Mouse (Mus musculus) liver, embryonic 16.5 days (tissue): ENCODE results near the gene Gramd4. TPM values are rescaled to one million over a fixed set of nuclear protein-coding genes. Genes with fewer than 3 reads are reported as not detected.
"Not testable (repeated sequence)": the region's sequence is repeated elsewhere in the genome, so short reads cannot be mapped to it uniquely, and the experiment has no call there.

Source experiments
- ATAC-seq: fragments of 200-750 bp; cut with Nextera tagmentation; 2 replicates; pipeline ENCODE4 v1.8.0; 2017; ENCODE audit warnings: low read depth, mild to moderate bottlenecking, moderate number of reproducible peaks, moderate library complexity
- H3K27ac ChIP-seq: fragments of 300-500 bp; sonication (generic); 2 replicates; pipeline ENCODE4 v1.5.1; 2014; ENCODE audit warnings: mild to moderate bottlenecking, low read length
- H3K27me3 ChIP-seq: fragments of 300-500 bp; sonication (generic); 2 replicates; pipeline ENCODE4 v1.6.1; 2014; ENCODE audit warnings: low read depth, low read length, mixed read lengths; ENCODE audit not compliant: control insufficient read depth, insufficient read depth
- H3K36me3 ChIP-seq: fragments of 300-500 bp; sonication (generic); 2 replicates; pipeline ENCODE4 v1.6.1; 2014; ENCODE audit warnings: mild to moderate bottlenecking; ENCODE audit not compliant: control insufficient read depth, insufficient read depth
- H3K4me1 ChIP-seq: fragments of 300-500 bp; sonication (generic); 2 replicates; pipeline ENCODE4 v1.6.1; 2014; ENCODE audit warnings: low read depth, low read length, mixed read lengths; ENCODE audit not compliant: control insufficient read depth
- H3K4me2 ChIP-seq: fragments of 300-500 bp; sonication (generic); 2 replicates; pipeline ENCODE4 v1.6.1; 2014; ENCODE audit warnings: low read depth, low read length, mixed read lengths
- H3K4me3 ChIP-seq: fragments of 300-500 bp; sonication (generic); 2 replicates; pipeline ENCODE4 v1.5.1; 2014; ENCODE audit warnings: low read depth, mild to moderate bottlenecking, low read length
- H3K9ac ChIP-seq: fragments of 300-500 bp; sonication (generic); 2 replicates; pipeline ENCODE4 v1.6.1; 2014; ENCODE audit warnings: low read depth, low read length
- H3K9me3 ChIP-seq: fragments of 300-500 bp; sonication (generic); replicated peaks from 2 replicates; pipeline ENCODE4 v1.6.1; 2016; ENCODE audit warnings: low read length; ENCODE audit not compliant: control insufficient read depth
- WGBS: fragments of 180-500 bp; shearing (Covaris S2); extraction: QIAGEN DNeasy Blood & Tissue Kit; methylation state at CpG from one replicate; pipeline ENCODE4 v1.1.7; 2014; ENCODE audit not compliant: insufficient replicate concordance; 5-methylcytosine and 5-hydroxymethylcytosine counted together
- polyA plus RNA-seq: library from polyadenylated mRNA; unstranded; fragments of >200 nt; fragmentation: Nextera tagmentation; extraction: Ambion mirVana; gene quantifications from 2 replicates; pipeline ENCODE4 v1.2.1, GENCODE M21; 2015

Gramd4 gene
- polyA plus RNA-seq, 1 experiment from 2014 or later = 3.4 TPM

DNA sequence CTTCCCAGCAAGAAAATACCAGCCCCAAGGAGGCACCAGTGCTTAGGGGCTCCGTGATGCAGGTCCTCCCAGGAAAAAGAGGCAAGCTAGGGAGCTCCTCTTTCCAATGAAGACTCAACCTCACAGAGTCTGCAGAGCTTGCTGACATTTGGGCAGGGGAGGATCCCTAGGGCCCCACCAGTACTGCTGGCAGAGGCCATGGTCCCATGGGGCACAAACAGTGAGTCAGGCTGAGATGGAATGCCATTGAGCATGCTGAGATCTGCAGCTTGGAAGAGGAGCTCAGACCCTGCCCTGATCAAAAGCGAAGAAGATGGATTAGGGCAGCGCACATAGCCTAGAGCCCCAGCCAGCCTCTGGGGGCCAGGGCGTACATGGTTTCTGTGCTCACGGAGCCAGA lies 16.1 kb upstream of the Gramd4 start:
- no peak overlapping the region for H3K9ac ChIP-seq
- no peaks in the 10 kb centered on the region for H3K9me3 ChIP-seq
- ATAC-seq = no peak
- peaks cover 18% of the 10 kb centered on the region for H3K27me3 ChIP-seq
- H3K4me1 ChIP-seq = no peaks in the 10 kb centered on the region
- H3K4me3 ChIP-seq = no peak overlapping the region
- H3K27ac ChIP-seq = no peak overlapping the region
- WGBS = 68% methylated on average over 5 of the region's 5 CpGs
- no peaks in the 10 kb centered on the region for H3K36me3 ChIP-seq
- no peak overlapping the region for H3K4me2 ChIP-seq

DNA sequence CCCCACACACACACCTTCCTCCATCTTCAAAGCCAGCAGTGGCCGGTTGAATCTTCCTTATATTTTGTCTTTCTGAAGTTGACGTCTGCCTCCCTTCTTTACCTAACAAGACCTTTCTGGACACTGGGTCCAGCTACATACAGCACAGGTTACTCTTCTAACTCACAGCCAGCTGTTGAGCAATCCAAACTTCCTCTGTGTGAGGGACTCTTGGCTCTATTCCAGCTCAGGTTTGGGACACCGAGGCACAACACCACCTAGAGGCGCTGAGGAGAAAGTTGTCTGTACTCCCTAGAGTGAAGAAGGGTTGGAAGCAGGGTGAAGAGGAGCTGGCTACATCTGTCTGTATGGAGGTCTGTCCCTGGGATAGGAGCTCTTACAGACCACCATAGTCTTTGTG lies 15.1 kb upstream of the Gramd4 start:
- Histone ChIP-seq H3K27me3 (peaks cover 18% of the 10 kb centered on the region), H3K4me2 (no peak overlapping the region), H3K9ac (no peak overlapping the region), H3K4me3 (no peak overlapping the region), H3K4me1 (no peaks in the 10 kb centered on the region), H3K9me3 (no peaks in the 10 kb centered on the region), H3K27ac (no peak overlapping the region), H3K36me3 (no peaks in the 10 kb centered on the region)
- 0 out of 2 replicates have a peak, but pooled peaks have one; percentile 32 for ATAC-seq
- 17% methylated on average over 4 of the region's 4 CpGs for WGBS

DNA sequence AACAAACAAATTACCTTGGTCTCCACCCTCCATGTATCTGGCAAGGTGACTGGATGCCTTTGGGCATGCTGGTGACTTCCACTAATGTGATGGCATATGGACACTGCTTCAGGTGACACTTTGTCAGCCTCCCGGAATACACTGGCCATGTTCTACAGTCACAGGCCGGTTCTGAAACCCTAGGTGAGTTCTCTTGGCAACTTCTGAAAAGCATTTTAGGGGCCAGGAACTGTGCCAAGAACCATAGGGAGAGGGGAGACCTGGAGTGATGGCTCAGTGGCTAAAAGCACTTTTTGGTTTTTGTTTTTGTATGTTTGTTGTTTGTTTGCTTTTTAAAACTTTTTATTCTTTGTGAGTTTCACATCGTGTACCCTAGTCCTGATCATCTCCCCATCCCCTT lies 8.0 kb upstream of the Gramd4 start:
- Histone ChIP-seq H3K4me3 (no peak overlapping the region), H3K27me3 (no peaks in the 10 kb centered on the region), H3K36me3 (no peaks in the 10 kb centered on the region), H3K27ac (no peak overlapping the region), H3K4me2 (no peak overlapping the region), H3K9me3 (no peaks in the 10 kb centered on the region), H3K9ac (no peak overlapping the region), H3K4me1 (peaks cover 33% of the 10 kb centered on the region)
- 66% methylated on average over 3 of the region's 3 CpGs for WGBS
- ATAC-seq = no peak

DNA sequence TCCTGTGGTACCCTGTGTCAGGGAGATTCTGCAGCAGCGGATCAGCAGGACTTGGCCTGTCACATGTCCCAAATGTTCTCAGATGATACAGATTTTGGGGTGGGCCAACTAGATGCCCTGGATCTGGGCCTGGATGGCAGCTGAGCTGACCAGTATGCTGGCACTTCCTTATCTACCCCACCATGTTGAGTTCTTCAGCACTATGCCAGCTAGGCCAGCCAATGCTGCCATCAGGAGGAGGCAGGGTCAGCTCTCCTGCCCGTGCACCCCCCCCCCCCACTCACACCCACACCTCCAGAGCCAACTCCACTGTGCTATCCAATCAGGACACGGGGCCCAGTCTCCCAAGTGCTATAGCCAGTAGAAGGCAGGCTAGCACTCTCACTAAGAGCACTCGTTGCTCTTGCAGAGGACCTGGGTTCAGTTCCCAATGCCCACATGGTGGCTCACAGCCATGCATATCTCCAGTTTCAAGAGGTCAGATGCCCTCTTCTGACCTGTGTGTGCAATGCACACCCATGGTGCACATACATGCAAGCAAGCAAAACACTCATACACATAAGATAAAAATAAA lies 7.2 kb upstream of the Gramd4 start:
- Histone ChIP-seq H3K4me3 (no peak overlapping the region; the same call in 1 of the 2 replicates), H3K9me3 (no peaks in the 10 kb centered on the region), H3K9ac (no peak overlapping the region), H3K27me3 (no peaks in the 10 kb centered on the region), H3K4me1 (peaks cover 38% of the 10 kb centered on the region), H3K27ac (peak overlapping the region; percentile 84), H3K36me3 (no peaks in the 10 kb centered on the region), H3K4me2 (peak overlapping the region; percentile 61; the same call in 1 of the 2 replicates)
- ATAC-seq = no peak
- WGBS = 48% methylated on average over 4 of the region's 4 CpGs

DNA sequence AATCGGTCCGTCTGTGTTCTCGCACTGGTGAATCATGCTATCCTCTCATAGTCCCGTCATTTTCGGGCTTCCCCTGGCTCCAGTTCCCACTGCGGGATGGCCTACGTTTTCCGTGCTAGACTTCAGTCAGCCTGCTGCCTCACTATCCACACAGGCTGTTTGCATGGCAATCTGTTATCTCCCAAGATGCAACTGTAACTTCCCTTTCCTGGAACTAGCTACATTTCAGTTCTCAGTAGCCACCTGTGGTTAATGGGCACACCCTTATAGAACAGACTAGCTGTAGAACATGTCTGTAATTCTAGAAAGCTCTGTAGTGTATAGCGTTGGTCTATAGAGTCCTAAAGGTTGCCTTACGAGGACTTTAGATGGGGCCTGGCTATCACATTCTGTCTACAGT lies 6.3 kb upstream of the Gramd4 start:
- H3K4me3 ChIP-seq = peak overlapping the region; percentile 36
- peak overlapping the region; percentile 61 for H3K4me2 ChIP-seq
- peak overlapping the region; percentile 53 for H3K9ac ChIP-seq
- no peaks in the 10 kb centered on the region for H3K36me3 ChIP-seq
- H3K9me3 ChIP-seq = no peaks in the 10 kb centered on the region
- peak overlapping the region; percentile 84 for H3K27ac ChIP-seq
- WGBS = 9% methylated on average over 10 of the region's 10 CpGs
- H3K27me3 ChIP-seq = no peaks in the 10 kb centered on the region
- peak; percentile 84 for ATAC-seq
- peaks cover 40% of the 10 kb centered on the region for H3K4me1 ChIP-seq

DNA sequence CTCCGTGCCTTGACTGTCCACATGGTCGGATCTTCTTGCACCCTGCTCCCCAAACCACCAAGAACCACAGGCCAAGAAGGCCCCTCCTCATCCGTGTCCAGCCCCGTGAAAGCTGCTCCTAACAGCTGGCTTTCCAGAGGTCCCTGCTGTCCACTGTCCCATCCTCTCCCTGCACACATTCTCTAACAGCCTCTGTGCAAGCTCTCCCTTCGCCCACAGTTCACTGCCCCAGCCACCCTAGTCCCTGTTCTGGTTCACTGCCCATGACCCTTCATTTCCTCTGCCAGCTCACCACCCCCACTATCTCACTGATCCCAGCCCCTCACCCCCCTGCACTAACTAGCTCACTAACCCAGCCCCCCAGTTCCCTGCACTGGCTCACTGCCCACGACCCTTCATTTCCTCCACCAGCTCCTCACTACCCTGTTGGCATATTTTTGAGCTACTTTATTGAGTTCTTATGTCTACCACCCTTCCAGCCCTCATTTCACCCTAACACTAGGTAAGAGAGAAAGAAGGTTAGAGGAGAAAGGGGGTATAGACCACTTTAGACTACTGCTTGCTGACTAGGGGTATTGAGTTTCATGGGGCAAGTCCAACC lies 5.5 kb upstream of the Gramd4 start:
- no peak overlapping the region; the same call in 1 of the 2 replicates for H3K4me3 ChIP-seq
- H3K4me1 ChIP-seq = peaks cover 40% of the 10 kb centered on the region
- peak overlapping the region; percentile 61 for H3K4me2 ChIP-seq
- peak overlapping the region; percentile 50 for H3K9ac ChIP-seq
- H3K27ac ChIP-seq = peak overlapping the region; percentile 84
- no peaks in the 10 kb centered on the region for H3K9me3 ChIP-seq
- no peak for ATAC-seq
- WGBS = 45% methylated on average over 6 of the region's 6 CpGs
- H3K36me3 ChIP-seq = no peaks in the 10 kb centered on the region
- H3K27me3 ChIP-seq = no peaks in the 10 kb centered on the region

DNA sequence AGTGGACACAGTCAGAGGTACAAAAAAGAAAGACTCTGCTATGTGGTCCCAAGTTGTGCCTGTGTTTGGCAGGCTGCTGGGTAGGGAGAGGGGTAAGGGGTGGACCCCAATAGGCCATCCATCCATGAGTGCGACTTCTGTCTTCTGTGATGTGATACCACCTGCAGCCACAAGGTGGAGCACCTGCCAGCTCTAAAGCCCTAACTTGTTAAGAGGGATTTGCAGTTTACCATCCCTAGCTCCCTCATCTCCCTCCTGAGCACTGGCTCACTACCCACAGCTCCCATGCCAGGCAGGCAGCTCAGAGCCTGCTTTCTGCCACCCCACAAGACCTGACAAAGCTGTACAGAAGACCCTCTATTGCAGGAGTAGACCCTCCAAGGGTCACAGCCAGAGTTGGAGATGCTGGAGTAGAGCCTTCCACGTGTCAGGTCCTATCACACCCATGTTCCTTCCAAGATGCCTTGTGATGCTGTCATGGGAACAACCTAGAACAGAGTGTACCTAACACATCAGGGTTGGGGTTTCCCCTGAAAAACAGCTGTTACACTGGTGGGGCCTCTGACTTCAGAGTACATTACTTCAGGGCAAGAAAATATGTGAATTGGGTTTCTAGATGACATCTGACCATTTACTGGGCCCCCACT lies 3.5 kb upstream of the Gramd4 start:
- H3K27me3 ChIP-seq = no peaks in the 10 kb centered on the region
- H3K4me3 ChIP-seq = no peak overlapping the region
- H3K9ac ChIP-seq = no peak overlapping the region
- WGBS = 34% methylated on average over 2 of the region's 2 CpGs
- no peaks in the 10 kb centered on the region for H3K36me3 ChIP-seq
- H3K4me2 ChIP-seq = no peak overlapping the region
- ATAC-seq = no peak
- H3K27ac ChIP-seq = no peak overlapping the region; the same call in 1 of the 2 replicates
- H3K4me1 ChIP-seq = peaks cover 51% of the 10 kb centered on the region
- no peaks in the 10 kb centered on the region for H3K9me3 ChIP-seq

DNA sequence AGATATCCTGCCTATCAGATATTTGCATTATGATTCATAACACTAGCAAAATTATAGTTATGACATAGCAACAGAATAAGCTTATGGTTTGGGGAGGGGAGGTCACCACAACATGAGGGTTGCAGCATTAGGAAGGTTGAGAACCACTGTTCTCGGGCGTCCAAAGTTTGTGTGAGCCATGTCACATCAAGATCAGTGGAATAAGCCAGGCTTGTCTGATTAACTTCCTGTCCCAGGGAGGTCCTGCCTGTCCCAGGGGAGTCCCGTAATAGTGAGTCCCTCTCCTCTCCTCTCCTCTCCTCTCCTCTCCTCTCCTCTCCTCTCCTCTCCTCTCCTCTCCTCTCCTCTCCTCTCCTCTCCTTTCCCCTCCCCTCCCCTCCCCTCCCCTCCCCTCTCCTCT lies 2.6 kb upstream of the Gramd4 start:
- peaks cover 56% of the 10 kb centered on the region for H3K4me1 ChIP-seq
- not testable (repeated sequence) for H3K4me3 ChIP-seq, H3K9ac ChIP-seq, H3K36me3 ChIP-seq, H3K27me3 ChIP-seq, H3K27ac ChIP-seq, H3K9me3 ChIP-seq, H3K4me2 ChIP-seq, ATAC-seq
- WGBS = 48% methylated on average over 3 of the region's 3 CpGs

DNA sequence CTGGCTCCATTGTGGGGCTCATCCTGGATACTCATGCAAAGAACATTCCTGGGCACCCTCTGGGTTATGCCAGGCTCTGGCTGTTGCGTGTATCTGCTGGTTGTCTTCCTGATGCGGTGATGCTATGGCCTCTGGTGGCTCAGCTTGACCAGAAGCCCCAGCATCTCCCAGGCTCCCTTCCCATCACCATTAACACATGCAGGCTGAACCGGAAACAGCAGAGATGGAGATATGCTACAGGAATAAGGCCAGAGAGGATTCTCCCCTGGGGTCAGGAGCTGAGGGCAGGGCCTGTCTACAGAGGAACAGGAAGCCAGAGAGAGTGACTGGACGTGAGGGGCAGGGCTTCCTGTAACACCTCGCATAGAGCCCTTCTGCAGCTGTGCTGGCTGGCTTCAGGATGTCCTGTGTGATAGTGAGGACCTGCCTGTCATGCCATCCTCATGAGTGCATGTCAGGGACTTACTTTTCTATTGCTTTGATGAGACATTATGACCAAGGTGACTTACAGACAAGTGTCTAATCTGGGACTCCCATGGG lies 1.2 kb upstream of the Gramd4 start:
- Histone ChIP-seq H3K4me2 (no peak overlapping the region), H3K9me3 (no peaks in the 10 kb centered on the region), H3K27me3 (no peaks in the 10 kb centered on the region), H3K36me3 (no peaks in the 10 kb centered on the region), H3K4me3 (no peak overlapping the region), H3K4me1 (peaks cover 56% of the 10 kb centered on the region), H3K27ac (no peak overlapping the region), H3K9ac (no peak overlapping the region)
- WGBS = 53% methylated on average over 5 of the region's 5 CpGs
- ATAC-seq = no peak
